Mouse (Mus musculus) hindbrain, embryonic 13.5 days (tissue): ENCODE results near the gene Rtn4r. TPM values are rescaled to one million over a fixed set of nuclear protein-coding genes. Genes with fewer than 3 reads are reported as not detected.

Experiments
- ATAC-seq: fragments of 200-750 bp; cut with Nextera tagmentation; 2 replicates; pipeline ENCODE4 v1.8.0; 2017; ENCODE audit warnings: moderate TSS enrichment; ENCODE audit not compliant: low FRiP score
- H3K27ac ChIP-seq: fragments of 300-500 bp; sonication (generic); 2 replicates; pipeline ENCODE4 v1.5.1; 2015; ENCODE audit warnings: inconsistent platforms, mild to moderate bottlenecking, moderate library complexity
- H3K27me3 ChIP-seq: fragments of 300-500 bp; sonication (generic); 2 replicates; pipeline ENCODE4 v1.6.1; 2015; ENCODE audit warnings: mild to moderate bottlenecking, inconsistent platforms
- H3K36me3 ChIP-seq: fragments of 300-500 bp; sonication (generic); 2 replicates; pipeline ENCODE4 v1.6.1; 2015; ENCODE audit warnings: mild to moderate bottlenecking, inconsistent platforms
- H3K4me1 ChIP-seq: fragments of 300-500 bp; sonication (generic); replicated peaks from 2 replicates; pipeline ENCODE4 v1.6.1; 2015; ENCODE audit warnings: inconsistent platforms
- H3K4me2 ChIP-seq: fragments of 300-500 bp; sonication (generic); 2 replicates; pipeline ENCODE4 v1.6.1; 2015; ENCODE audit warnings: inconsistent platforms, mild to moderate bottlenecking, moderate library complexity
- H3K4me3 ChIP-seq: fragments of 300-500 bp; sonication (generic); 2 replicates; pipeline ENCODE4 v1.5.1; 2015; ENCODE audit warnings: mild to moderate bottlenecking, inconsistent platforms
- H3K9ac ChIP-seq: fragments of 300-500 bp; sonication (generic); 2 replicates; pipeline ENCODE4 v1.6.1; 2015; ENCODE audit warnings: mild to moderate bottlenecking, inconsistent platforms
- H3K9me3 ChIP-seq: fragments of 300-500 bp; sonication (generic); 2 replicates; pipeline ENCODE4 v1.6.1; 2016; ENCODE audit warnings: inconsistent platforms
- WGBS: fragments of 180-500 bp; shearing (Covaris S2); methylation state at CpG from one replicate; pipeline ENCODE4 v1.1.7; 2015; 5-methylcytosine and 5-hydroxymethylcytosine counted together
- polyA plus RNA-seq: library from polyadenylated mRNA; unstranded; fragments of >200 nt; fragmentation: Nextera tagmentation; extraction: Ambion mirVana; gene quantifications from 2 replicates; pipeline ENCODE4 v1.2.1, GENCODE M21; 2015

Rtn4r gene
- 14.0 TPM in 2 replicates for polyA plus RNA-seq

DNA sequence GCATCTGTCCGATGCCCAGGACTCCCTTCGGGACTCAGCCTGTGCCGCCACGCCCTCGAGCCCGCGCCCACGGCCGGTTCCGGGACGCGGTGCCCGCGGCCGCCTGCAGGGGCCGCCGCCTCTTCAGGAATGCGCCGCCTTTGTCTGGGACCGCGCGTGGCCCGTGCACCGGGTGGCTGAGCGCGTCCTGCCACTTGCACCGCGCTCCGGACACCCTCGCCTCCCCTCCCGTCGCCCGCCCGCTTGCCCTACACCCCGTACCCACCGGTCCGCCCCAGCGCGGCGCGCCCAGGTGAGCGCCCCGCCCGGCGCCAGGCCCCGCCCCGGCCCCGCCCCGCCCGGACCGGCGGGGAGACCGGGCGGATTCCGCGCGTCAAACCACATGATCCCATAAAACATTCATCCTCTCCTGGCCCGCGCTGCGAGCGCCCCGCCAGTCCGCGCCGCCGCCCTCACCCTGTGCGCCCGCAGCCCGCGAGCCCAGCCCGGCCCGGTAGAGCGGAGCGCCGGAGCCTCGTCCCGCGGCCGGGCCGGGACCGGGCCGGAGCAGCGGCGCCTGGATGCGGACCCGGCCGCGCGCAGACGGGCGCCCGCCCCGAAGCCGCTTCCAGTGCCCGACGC is at the start of gene Rtn4r:
Gene Rtn4r (plus strand): TSS at position 402 of the 621 bp plus-strand sequence.
- H3K27me3 ChIP-seq: peaks cover 46% of the 10 kb centered on the region
- peak within 1 kb of the TSS; percentile 89 for H3K27ac ChIP-seq
- ATAC-seq: peak; percentile 83
- H3K9ac ChIP-seq: peak within 1 kb of the TSS; percentile 91
- no peaks in the 10 kb centered on the region for H3K9me3 ChIP-seq
- peak within 1 kb of the TSS; percentile 73 for H3K4me2 ChIP-seq
- no peaks in the 10 kb centered on the region for H3K36me3 ChIP-seq
- WGBS: 1% methylated on average over 74 of the region's 96 CpGs
- peaks cover 40% of the 10 kb centered on the region for H3K4me1 ChIP-seq
- H3K4me3 ChIP-seq: peak within 1 kb of the TSS; percentile 77

- peaks cover 1% of the 10 kb centered on the region for H3K36me3 ChIP-seq
- no peak overlapping the region for H3K4me2 ChIP-seq
- ATAC-seq: no peak
- no peak overlapping the region for H3K27ac ChIP-seq
- H3K27me3 ChIP-seq: no peaks in the 10 kb centered on the region
- no peaks in the 10 kb centered on the region for H3K9me3 ChIP-seq
- no peak overlapping the region for H3K4me3 ChIP-seq
- H3K9ac ChIP-seq: no peak overlapping the region
- 91% methylated on average over 5 of the region's 5 CpGs for WGBS
- H3K4me1 ChIP-seq: no peaks in the 10 kb centered on the region
These were observed 49.0 kb upstream of the Rtn4r start for GRCm38 (mm10) chr16:18078314-18079015.

- no peaks in the 10 kb centered on the region for H3K4me1 ChIP-seq
- H3K27ac ChIP-seq: no peak overlapping the region
- no peak overlapping the region for H3K9ac ChIP-seq
- WGBS: 86% methylated on average over 2 of the region's 2 CpGs
- no peaks in the 10 kb centered on the region for H3K27me3 ChIP-seq
- H3K4me2 ChIP-seq: no peak overlapping the region
- ATAC-seq: no peak
- H3K9me3 ChIP-seq: no peaks in the 10 kb centered on the region
- no peak overlapping the region for H3K4me3 ChIP-seq
- no peaks in the 10 kb centered on the region for H3K36me3 ChIP-seq
These were observed 48.1 kb upstream of the Rtn4r start for GRCm38 (mm10) chr16:18079300-18079699.

DNA sequence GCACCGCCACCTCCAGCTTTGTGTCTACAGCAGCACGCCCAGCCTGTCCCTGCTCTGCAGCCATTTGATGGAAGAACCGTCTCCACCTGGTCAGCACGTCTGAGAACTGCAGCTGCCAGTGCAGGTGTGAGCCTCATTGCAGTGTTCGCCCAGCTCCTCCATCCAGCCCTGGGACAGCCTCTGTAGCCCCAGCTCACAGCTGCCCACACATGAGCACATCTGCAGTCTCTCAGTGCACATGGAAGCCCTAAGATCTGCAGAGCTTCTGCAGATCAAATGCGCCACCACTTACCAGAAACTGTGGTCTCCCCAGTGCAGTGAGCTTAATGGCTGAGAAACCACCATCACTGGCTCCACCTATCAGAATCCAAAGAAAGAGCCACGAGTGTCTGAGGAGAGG is 47.3 kb upstream of the Rtn4r start:
- no peak for ATAC-seq

GRCm38 (mm10) chr16:18081149-18081827 is 46.2 kb upstream of the Rtn4r start:
- H3K27ac ChIP-seq: no peak overlapping the region
- no peaks in the 10 kb centered on the region for H3K36me3 ChIP-seq
- no peaks in the 10 kb centered on the region for H3K9me3 ChIP-seq
- 0 out of 2 replicates have a peak, but pooled peaks cover 5% of the 10 kb centered on the region for H3K4me1 ChIP-seq
- H3K9ac ChIP-seq: no peak overlapping the region
- H3K4me3 ChIP-seq: no peak overlapping the region
- H3K4me2 ChIP-seq: no peak overlapping the region
- ATAC-seq: no peak
- WGBS: 83% methylated on average over 10 of the region's 10 CpGs
- no peaks in the 10 kb centered on the region for H3K27me3 ChIP-seq

More for the DNA sequence above, 47.3 kb upstream of the Rtn4r start:
- Histone ChIP-seq H3K36me3 (no peaks in the 10 kb centered on the region), H3K9ac (no peak overlapping the region), H3K4me3 (no peak overlapping the region), H3K4me1 (0 out of 2 replicates have a peak, but pooled peaks cover 3% of the 10 kb centered on the region), H3K27ac (no peak overlapping the region), H3K27me3 (no peaks in the 10 kb centered on the region), H3K9me3 (no peaks in the 10 kb centered on the region), H3K4me2 (no peak overlapping the region)
- 90% methylated on average over 7 of the region's 7 CpGs for whole genome bisulfite sequencing

GRCm38 (mm10) chr16:18082291-18082690 is 45.2 kb upstream of the Rtn4r start:
- no peak overlapping the region for H3K4me2 ChIP-seq
- no peak overlapping the region for H3K27ac ChIP-seq
- H3K9me3 ChIP-seq: no peaks in the 10 kb centered on the region
- H3K9ac ChIP-seq: no peak overlapping the region
- H3K4me3 ChIP-seq: no peak overlapping the region
- 0 out of 2 replicates have a peak, but pooled peaks cover 5% of the 10 kb centered on the region for H3K4me1 ChIP-seq
- peaks cover 3% of the 10 kb centered on the region for H3K27me3 ChIP-seq
- 100% methylated on average over 1 of the region's 1 CpGs for WGBS
- H3K36me3 ChIP-seq: no peaks in the 10 kb centered on the region
- no peak for ATAC-seq

DNA sequence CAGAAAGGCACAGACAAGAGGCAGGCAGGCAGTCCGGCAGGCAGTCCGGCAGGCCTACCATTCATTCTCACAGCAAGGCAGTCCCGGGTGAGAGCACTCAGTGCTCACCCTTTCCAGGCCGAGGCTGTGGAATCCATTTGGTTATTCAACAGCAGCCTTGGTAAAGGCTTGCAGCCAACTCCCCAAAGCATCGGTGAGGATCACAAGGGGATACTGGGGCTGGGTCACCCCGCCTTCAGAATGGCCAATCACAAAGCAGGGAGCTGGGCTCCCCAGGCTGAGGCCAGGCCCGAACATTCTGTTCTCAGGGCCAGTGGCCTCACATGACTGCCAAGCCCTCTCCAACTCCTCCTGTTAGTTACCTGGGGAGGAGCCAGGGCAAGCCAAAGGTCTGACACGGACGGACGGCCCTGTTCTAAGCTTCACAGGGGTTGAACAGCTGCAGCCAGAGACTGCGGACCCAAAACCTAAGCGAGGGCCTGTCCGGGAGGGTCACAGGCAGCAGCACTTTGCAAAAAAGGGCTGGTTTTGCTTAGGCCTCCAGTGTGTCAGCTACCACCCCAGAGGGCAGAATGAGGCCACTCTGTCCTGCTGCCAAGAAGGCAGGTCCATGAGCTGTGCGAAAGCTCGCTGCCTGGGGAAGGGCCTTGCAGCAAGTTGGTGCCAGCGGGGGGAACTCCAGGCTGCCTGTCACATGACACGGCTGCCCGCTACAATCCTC is 44.1 kb upstream of the Rtn4r start:
- WGBS: 84% methylated on average over 18 of the region's 18 CpGs
- H3K4me1 ChIP-seq: peaks cover 11% of the 10 kb centered on the region
- H3K36me3 ChIP-seq: no peaks in the 10 kb centered on the region
- ATAC-seq: no peak; the same call in 1 of the 2 replicates
- H3K4me2 ChIP-seq: no peak overlapping the region
- peaks cover 14% of the 10 kb centered on the region for H3K27me3 ChIP-seq
- no peaks in the 10 kb centered on the region for H3K9me3 ChIP-seq
- no peak overlapping the region for H3K9ac ChIP-seq
- no peak overlapping the region for H3K27ac ChIP-seq
- no peak overlapping the region for H3K4me3 ChIP-seq

GRCm38 (mm10) chr16:18084262-18084661 is 43.2 kb upstream of the Rtn4r start:
- H3K9ac ChIP-seq: no peak overlapping the region
- 95% methylated on average over 7 of the region's 7 CpGs for WGBS
- H3K27me3 ChIP-seq: peaks cover 23% of the 10 kb centered on the region
- H3K36me3 ChIP-seq: no peaks in the 10 kb centered on the region
- H3K4me3 ChIP-seq: no peak overlapping the region
- peaks cover 20% of the 10 kb centered on the region for H3K4me1 ChIP-seq
- no peak for ATAC-seq
- H3K9me3 ChIP-seq: no peaks in the 10 kb centered on the region
- H3K4me2 ChIP-seq: no peak overlapping the region
- no peak overlapping the region for H3K27ac ChIP-seq

DNA sequence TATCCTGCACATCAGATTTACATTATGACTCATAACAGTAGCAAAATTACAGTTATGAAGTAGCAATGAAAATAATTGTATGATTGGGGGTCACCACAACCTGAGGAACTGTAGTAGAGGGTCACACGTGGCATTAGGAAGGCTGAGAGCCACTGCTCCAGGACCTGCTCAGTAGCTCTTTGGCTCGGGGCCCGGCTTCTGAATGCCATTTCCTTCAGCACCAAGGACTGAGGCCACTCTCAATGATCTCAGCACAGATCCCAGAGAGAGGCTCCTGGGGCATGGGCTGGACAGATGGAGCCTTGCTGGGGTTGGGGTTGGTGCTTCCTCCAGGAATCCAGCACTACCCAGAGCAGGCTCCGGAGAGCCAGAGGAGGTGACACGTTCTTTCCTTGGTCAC is 40.3 kb upstream of the Rtn4r start:
- Histone ChIP-seq H3K9me3 (no peaks in the 10 kb centered on the region), H3K27ac (no peak overlapping the region), H3K9ac (no peak overlapping the region), H3K4me3 (no peak overlapping the region), H3K4me2 (no peak overlapping the region), H3K4me1 (peaks cover 24% of the 10 kb centered on the region), H3K27me3 (peaks cover 31% of the 10 kb centered on the region), H3K36me3 (no peaks in the 10 kb centered on the region)
- WGBS: 91% methylated on average over 5 of the region's 5 CpGs
- ATAC-seq: no peak

GRCm38 (mm10) chr16:18096348-18096747 is 31.1 kb upstream of the Rtn4r start:
- H3K27me3 ChIP-seq: no peaks in the 10 kb centered on the region
- H3K9me3 ChIP-seq: no peaks in the 10 kb centered on the region
- H3K27ac ChIP-seq: no peak overlapping the region
- ATAC-seq: no peak
- no peak overlapping the region for H3K4me2 ChIP-seq
- no peaks in the 10 kb centered on the region for H3K4me1 ChIP-seq
- WGBS: 68% methylated on average over 5 of the region's 5 CpGs
- H3K4me3 ChIP-seq: no peak overlapping the region
- H3K36me3 ChIP-seq: no peaks in the 10 kb centered on the region
- no peak overlapping the region for H3K9ac ChIP-seq

GRCm38 (mm10) chr16:18102816-18103215 is 24.6 kb upstream of the Rtn4r start:
- H3K27ac ChIP-seq: no peak overlapping the region
- no peaks in the 10 kb centered on the region for H3K9me3 ChIP-seq
- H3K4me2 ChIP-seq: no peak overlapping the region
- 0 out of 2 replicates have a peak, but pooled peaks cover 2% of the 10 kb centered on the region for H3K4me1 ChIP-seq
- no peak overlapping the region for H3K9ac ChIP-seq
- no peak for ATAC-seq
- WGBS: 89% methylated on average over 4 of the region's 4 CpGs
- no peaks in the 10 kb centered on the region for H3K36me3 ChIP-seq
- H3K27me3 ChIP-seq: no peaks in the 10 kb centered on the region
- H3K4me3 ChIP-seq: no peak overlapping the region

DNA sequence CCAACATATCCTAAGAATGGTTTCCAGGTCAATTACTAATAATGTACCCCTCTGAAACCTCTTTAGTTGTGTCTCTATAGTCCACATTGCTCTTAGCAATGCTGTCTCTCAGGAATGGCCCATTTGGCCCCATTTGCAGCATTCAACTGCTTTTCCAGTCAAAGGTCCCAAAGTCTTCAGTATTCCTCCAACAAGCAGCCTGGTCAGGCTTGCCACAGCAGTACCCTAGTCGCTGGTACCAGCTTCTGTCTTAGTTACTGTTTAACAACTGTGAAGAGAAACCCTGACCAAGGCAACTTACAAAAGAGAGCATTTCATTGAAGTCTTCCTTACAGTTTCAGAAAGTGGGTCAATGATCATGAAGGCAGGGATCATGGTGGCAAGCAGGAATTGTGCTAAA is 24.1 kb upstream of the Rtn4r start:
- WGBS: 65% methylated on average over 1 of the region's 1 CpGs
- Histone ChIP-seq H3K4me1 (0 out of 2 replicates have a peak, but pooled peaks cover 2% of the 10 kb centered on the region), H3K4me2 (no peak overlapping the region), H3K27me3 (no peaks in the 10 kb centered on the region), H3K36me3 (no peaks in the 10 kb centered on the region), H3K27ac (no peak overlapping the region), H3K9me3 (no peaks in the 10 kb centered on the region), H3K4me3 (no peak overlapping the region), H3K9ac (no peak overlapping the region)
- no peak for ATAC-seq
